Mouse (Mus musculus) ES-Bruce4 (cell line): ENCODE measurements around the gene Kcnh6.

Source experiments
- CTCF ChIP-seq: IDR thresholded peaks from one replicate; pipeline ENCODE4 v1.8.1; 2011; ENCODE audit warnings: low read depth, low read length
- EP300 ChIP-seq: IDR thresholded peaks from 2 replicates; pipeline ENCODE4 v1.6.1; 2011; ENCODE audit warnings: low read depth, low read length; ENCODE audit not compliant: insufficient read depth

- no peak for TF ChIP-seq CTCF
- TF ChIP-seq EP300, result no peak
Measured at GRCm38 (mm10) chr11:106063756-106064155, 55.8 kb downstream of the Kcnh6 start.
